Mouse (Mus musculus): ENCODE measurements around the gene Helb.

GRCm38 (mm10) chr10:120153911-120154310, 41.1 kb upstream of the Helb start:
- TF ChIP-seq TAL1 (IDR thresholded peaks at IDR 0.05; ENCODE audit: low read length), result no peak
- TF ChIP-seq GATA1 (IDR thresholded peaks at IDR 0.05; ENCODE audit: low read length), result no peak

Data from erythroblast, embryonic 14.5 days (primary cell).